Mouse (Mus musculus) lung, adult 2 months (tissue): ENCODE results near the gene Nfs1.

ENCODE experiments used
- CTCF ChIP-seq: fragments of 200-500 bp; IDR thresholded peaks from 2 replicates; pipeline ENCODE4 v1.5.1; 2011; ENCODE audit warnings: mild to moderate bottlenecking, low read length, control low read depth; ENCODE audit not compliant: insufficient read depth
- POLR2A ChIP-seq: fragments of 200-500 bp; IDR thresholded peaks from 2 replicates; pipeline ENCODE4 v1.6.1; 2011; ENCODE audit warnings: low read depth, mild to moderate bottlenecking, control low read depth, low read length, borderline replicate concordance; ENCODE audit errors: extremely low read depth

DNA sequence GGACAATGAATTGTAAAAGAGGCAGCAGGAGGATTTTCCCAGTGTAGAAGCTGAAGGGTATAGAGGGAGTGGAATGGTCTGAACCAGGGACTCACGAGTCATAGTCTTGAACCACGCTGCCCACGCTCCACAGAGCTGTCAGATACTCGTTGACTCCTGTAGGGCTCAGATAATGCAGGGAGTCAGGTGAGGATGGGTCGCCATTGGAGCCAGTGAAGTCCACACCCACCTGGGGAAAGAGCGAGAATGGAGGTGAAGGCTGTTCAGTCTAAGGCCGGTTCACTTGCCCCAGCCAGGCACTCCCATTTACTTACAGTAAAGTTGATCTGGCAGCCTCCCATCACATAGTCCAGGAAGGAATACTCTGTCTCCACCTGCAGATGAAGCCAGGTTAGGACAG, 66.5 kb downstream of the Nfs1 start:
- TF ChIP-seq POLR2A: no peak
- no peak for TF ChIP-seq CTCF
